Mouse (Mus musculus) stomach, embryonic 16.5 days (tissue): Measurements from ENCODE around the gene Cyth4. TPM values are rescaled to one million over a fixed set of nuclear protein-coding genes. Genes with fewer than 3 reads are reported as not detected.

Experiments used
- ATAC-seq: fragments of 200-750 bp; cut with Nextera tagmentation; 2 replicates; pipeline ENCODE4 v1.8.0; 2017; ENCODE audit warnings: moderate number of reproducible peaks, moderate TSS enrichment; ENCODE audit not compliant: insufficient read depth, low FRiP score
- H3K27ac ChIP-seq: fragments of 300-500 bp; sonication (generic); 2 replicates; pipeline ENCODE4 v1.5.1; 2014; ENCODE audit warnings: low read length
- H3K27me3 ChIP-seq: fragments of 300-500 bp; sonication (generic); 2 replicates; pipeline ENCODE4 v1.6.1; 2014; ENCODE audit warnings: low read length, control low read depth, mixed read lengths; ENCODE audit not compliant: control insufficient read depth, insufficient read depth
- H3K36me3 ChIP-seq: fragments of 300-500 bp; sonication (generic); 2 replicates; pipeline ENCODE4 v1.6.1; 2014; ENCODE audit warnings: low read length; ENCODE audit not compliant: control insufficient read depth, insufficient read depth
- H3K4me1 ChIP-seq: fragments of 300-500 bp; sonication (generic); 2 replicates; pipeline ENCODE4 v1.6.1; 2014; ENCODE audit warnings: low read length, control low read depth, mixed read lengths; ENCODE audit not compliant: control insufficient read depth, insufficient read depth
- H3K4me2 ChIP-seq: fragments of 300-500 bp; sonication (generic); 2 replicates; pipeline ENCODE4 v1.6.1; 2014; ENCODE audit warnings: low read depth, low read length, mixed read lengths
- H3K4me3 ChIP-seq: fragments of 300-500 bp; sonication (generic); replicated peaks from 2 replicates; pipeline ENCODE4 v1.5.1; 2014; ENCODE audit warnings: mild to moderate bottlenecking, low read length
- H3K9ac ChIP-seq: fragments of 300-500 bp; sonication (generic); 2 replicates; pipeline ENCODE4 v1.6.1; 2014; ENCODE audit warnings: low read length
- H3K9me3 ChIP-seq: fragments of 300-500 bp; sonication (generic); replicated peaks from 2 replicates; pipeline ENCODE4 v1.6.1; 2016; ENCODE audit warnings: low read length, control low read depth; ENCODE audit not compliant: control insufficient read depth
- WGBS: fragments of 180-500 bp; shearing (Covaris S2); extraction: QIAGEN DNeasy Blood & Tissue Kit; methylation state at CpG from one replicate; pipeline ENCODE4 v1.1.7; 2014; 5-methylcytosine and 5-hydroxymethylcytosine counted together
- polyA plus RNA-seq: library from polyadenylated mRNA; unstranded; fragments of >200 nt; fragmentation: Nextera tagmentation; extraction: Ambion mirVana; gene quantifications from 2 replicates; pipeline ENCODE4 v1.2.1, GENCODE M21; 2015

Gene Cyth4
- polyA plus RNA-seq = 10.0 and 12.9 TPM in 2 replicates

DNA sequence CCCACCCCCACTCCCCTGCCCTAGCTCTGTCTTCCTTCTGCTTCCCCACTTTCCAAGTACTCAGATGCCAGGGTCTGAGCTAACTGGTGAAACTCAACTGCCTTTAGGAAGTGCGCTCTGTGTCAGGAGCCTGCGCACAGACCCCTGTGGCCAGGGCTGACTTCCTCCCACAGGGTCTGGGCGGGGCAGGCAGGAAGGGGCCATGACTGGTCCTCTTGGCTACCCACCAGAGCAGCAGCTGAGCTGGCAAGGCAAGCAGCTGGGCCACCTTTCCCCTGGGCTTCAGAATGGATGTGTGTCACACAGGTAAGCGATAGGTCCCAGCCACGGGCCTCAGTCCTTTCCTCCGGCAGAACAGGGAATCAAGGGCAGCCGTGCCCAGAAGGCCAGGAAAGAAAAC lies at the start of gene Cyth4:
Gene Cyth4 (plus strand): TSS at position 134 of the 400 bp plus-strand sequence.
- Histone ChIP-seq H3K27me3 (no peaks in the 10 kb centered on the region), H3K4me3 (peak within 1 kb of the TSS; percentile 10), H3K9me3 (no peaks in the 10 kb centered on the region), H3K4me2 (0 out of 2 replicates have a peak within 1 kb of the TSS, but pooled peaks have one; percentile 0), H3K27ac (peak within 1 kb of the TSS; percentile 7; the same call in 1 of the 2 replicates), H3K9ac (no peak within 1 kb of the TSS), H3K36me3 (no peaks in the 10 kb centered on the region), H3K4me1 (no peaks in the 10 kb centered on the region)
- ATAC-seq = no peak; the same call in 1 of the 2 replicates
- 81% methylated on average over 7 of the region's 7 CpGs for WGBS

DNA sequence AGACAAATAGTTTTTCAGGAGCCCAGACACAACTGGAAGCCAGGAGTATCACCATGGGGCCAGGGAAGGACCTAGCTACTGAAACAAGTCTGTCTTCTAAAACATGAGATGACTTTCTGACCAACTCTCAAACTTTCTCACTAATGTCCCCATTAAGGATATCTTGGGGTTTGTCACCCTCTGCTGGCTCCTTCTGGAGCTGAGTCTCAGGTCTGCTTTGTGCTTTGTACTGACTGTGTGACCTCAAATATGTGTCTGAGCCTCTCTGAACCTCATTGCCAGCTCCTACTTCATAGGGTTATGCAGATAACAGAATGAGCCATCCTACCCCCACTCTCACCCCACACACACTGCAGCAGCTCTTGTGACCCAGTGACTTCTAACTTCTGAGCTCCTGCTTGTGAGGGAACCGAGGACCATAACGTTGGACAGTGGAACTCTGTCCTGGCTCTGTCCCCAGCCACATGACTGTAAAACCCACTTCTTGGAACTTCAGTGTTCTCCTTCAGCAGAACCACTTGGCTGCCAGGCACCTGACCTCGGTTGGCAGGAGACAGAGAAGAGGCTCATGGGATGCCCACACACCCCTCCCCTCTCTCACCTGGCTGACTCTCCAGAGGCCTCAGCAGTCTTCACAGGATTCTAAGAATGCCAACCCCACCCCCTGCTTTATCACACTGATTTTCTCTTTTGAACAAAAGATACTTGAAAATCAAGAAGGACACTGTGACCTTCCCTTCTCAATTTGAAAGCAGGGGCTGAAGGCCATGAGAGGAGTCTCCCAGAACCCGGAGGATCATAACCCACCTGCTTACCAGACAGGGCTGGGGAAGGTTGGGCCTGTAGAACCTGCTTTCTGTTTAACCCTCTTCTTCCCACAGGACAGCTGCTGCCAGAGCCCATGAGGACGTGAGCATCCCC lies 49.2 kb upstream of the Cyth4 start:
- Histone ChIP-seq H3K4me3 (no peak overlapping the region), H3K4me1 (0 out of 2 replicates have a peak, but pooled peaks cover 4% of the 10 kb centered on the region), H3K9me3 (no peaks in the 10 kb centered on the region), H3K27me3 (peaks cover 6% of the 10 kb centered on the region; the same call in 1 of the 2 replicates), H3K9ac (no peak overlapping the region), H3K27ac (no peak overlapping the region), H3K4me2 (no peak overlapping the region), H3K36me3 (no peaks in the 10 kb centered on the region)
- WGBS = 40% methylated on average over 5 of the region's 5 CpGs
- ATAC-seq = 0 out of 2 replicates have a peak, but pooled peaks have one; percentile 21

DNA sequence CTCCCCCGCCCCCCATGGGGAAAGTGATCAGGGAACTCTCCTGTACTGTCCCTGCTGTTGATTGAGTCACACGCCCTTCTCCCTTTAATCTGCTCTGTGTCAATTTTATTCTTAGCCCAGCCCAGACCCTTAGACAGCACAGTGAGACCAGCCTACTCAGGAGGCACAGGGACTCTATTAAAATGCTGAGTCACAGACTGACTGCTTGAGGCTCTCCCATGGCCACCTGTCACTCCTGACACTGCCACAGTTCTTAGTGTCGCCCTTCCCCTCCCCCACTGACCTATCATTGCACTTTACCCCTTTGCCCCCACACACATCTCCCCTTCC lies 48.5 kb upstream of the Cyth4 start:
- ATAC-seq = peak; percentile 42; the same call in 1 of the 2 replicates
- Histone ChIP-seq H3K4me2 (no peak overlapping the region), H3K27ac (no peak overlapping the region), H3K9me3 (0 out of 2 replicates have a peak, but pooled peaks cover 3% of the 10 kb centered on the region), H3K4me1 (0 out of 2 replicates have a peak, but pooled peaks cover 4% of the 10 kb centered on the region), H3K4me3 (no peak overlapping the region), H3K9ac (no peak overlapping the region), H3K27me3 (peaks cover 6% of the 10 kb centered on the region; the same call in 1 of the 2 replicates), H3K36me3 (no peaks in the 10 kb centered on the region)
- WGBS = 26% methylated on average over 3 of the region's 3 CpGs

DNA sequence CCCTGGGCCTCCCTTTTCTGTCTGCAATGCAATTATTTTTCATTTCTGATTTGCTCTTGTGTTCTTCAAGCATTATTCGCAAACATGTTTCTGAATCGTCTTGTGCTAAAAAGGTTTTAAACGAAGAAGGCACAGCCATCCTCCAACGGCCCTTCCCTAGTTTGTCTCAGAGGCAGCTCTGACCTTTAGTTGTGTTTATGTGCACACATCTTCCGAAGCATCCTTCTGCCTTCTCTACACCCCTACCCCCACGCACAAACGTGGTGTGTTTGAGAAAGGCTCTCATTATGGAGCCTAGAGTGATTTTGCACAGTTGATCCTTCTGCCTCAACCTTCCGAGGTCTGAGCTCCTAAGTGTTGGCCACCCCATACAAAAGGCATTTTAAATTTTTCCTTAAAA lies 48.1 kb upstream of the Cyth4 start:
- 53% methylated on average over 8 of the region's 8 CpGs for WGBS
- H3K4me3 ChIP-seq = no peak overlapping the region
- no peak overlapping the region for H3K27ac ChIP-seq
- H3K4me1 ChIP-seq = 0 out of 2 replicates have a peak, but pooled peaks cover 4% of the 10 kb centered on the region
- no peak overlapping the region for H3K9ac ChIP-seq
- no peak overlapping the region for H3K4me2 ChIP-seq
- no peak for ATAC-seq
- H3K9me3 ChIP-seq = 0 out of 2 replicates have a peak, but pooled peaks cover 4% of the 10 kb centered on the region
- no peaks in the 10 kb centered on the region for H3K36me3 ChIP-seq
- peaks cover 4% of the 10 kb centered on the region; the same call in 1 of the 2 replicates for H3K27me3 ChIP-seq

DNA sequence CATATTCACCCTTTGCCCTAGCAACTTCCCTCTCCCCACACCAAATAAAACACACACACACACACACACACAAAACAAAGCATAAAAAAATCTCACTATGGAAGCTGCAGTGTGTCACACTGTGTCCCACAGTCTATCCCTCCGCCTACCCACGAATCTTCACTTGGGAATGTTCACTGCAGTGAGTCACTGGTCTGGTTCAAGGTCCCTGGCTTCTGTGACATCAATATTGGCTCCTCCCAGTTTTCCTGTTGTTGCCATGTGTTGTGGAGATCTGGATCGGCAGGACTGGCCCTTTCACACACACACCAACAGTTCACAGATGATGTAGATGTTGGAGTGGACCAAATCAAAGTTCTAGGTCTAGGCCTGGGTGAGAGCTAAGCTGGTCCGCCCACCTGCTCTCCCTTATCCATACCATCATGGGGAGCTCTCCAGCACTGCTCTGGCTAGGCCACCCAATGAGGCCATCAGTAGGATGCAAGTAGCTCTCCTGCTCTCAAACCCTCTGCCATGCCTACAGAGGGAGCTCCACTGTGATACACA lies 47.6 kb upstream of the Cyth4 start:
- 63% methylated on average over 4 of the region's 4 CpGs for WGBS
- H3K27me3 ChIP-seq = no peaks in the 10 kb centered on the region
- H3K9me3 ChIP-seq = 0 out of 2 replicates have a peak, but pooled peaks cover 4% of the 10 kb centered on the region
- no peak overlapping the region for H3K4me3 ChIP-seq
- no peak for ATAC-seq
- 0 out of 2 replicates have a peak, but pooled peaks cover 4% of the 10 kb centered on the region for H3K4me1 ChIP-seq
- no peak overlapping the region for H3K9ac ChIP-seq
- H3K4me2 ChIP-seq = no peak overlapping the region
- H3K36me3 ChIP-seq = no peaks in the 10 kb centered on the region
- no peak overlapping the region for H3K27ac ChIP-seq

DNA sequence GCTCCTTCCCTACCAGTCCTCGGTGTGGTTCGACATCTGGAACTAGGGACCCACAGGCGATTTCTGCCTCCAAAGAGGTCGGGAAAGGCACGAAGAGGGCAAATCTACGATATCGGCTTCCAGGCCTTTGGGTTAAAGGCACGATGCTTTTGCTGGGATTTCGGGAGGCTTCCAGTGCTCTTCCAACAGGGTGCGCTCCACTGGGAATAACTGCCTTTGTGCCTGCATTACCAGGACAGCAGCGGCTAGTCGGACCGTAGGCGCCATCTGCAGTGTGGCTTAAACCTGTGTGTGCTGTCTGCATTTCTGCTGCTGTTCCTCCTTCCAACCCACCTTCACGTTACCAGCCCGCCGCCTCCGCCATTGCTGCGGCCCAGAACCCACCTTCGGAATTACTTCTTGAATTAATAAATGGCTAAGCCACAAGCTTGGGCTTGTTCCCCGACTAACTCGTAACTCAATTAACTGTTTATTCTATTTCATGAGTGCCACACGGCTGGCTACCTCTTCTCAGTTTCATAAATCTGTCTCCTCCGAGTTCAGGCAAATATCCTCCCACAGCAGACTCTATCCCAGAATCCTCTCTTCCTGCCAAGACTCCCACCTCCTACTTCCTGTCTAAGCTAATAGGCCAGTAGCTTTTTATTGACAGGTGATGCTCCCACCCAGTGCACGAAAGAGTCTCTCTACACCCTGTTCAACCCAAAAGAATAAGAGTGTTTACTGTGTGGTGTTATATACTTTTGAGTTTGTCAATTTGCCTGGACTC lies 42.1 kb upstream of the Cyth4 start:
- ATAC-seq = no peak
- H3K9me3 ChIP-seq = 0 out of 2 replicates have a peak, but pooled peaks cover 4% of the 10 kb centered on the region
- H3K4me2 ChIP-seq = peak overlapping the region; percentile 8
- no peaks in the 10 kb centered on the region for H3K4me1 ChIP-seq
- WGBS = 55% methylated on average over 25 of the region's 25 CpGs
- H3K9ac ChIP-seq = peak overlapping the region; percentile 5; the same call in 1 of the 2 replicates
- no peaks in the 10 kb centered on the region for H3K27me3 ChIP-seq
- H3K36me3 ChIP-seq = no peaks in the 10 kb centered on the region
- no peak overlapping the region for H3K27ac ChIP-seq
- H3K4me3 ChIP-seq = peak overlapping the region; percentile 22; the same call in 1 of the 2 replicates

DNA sequence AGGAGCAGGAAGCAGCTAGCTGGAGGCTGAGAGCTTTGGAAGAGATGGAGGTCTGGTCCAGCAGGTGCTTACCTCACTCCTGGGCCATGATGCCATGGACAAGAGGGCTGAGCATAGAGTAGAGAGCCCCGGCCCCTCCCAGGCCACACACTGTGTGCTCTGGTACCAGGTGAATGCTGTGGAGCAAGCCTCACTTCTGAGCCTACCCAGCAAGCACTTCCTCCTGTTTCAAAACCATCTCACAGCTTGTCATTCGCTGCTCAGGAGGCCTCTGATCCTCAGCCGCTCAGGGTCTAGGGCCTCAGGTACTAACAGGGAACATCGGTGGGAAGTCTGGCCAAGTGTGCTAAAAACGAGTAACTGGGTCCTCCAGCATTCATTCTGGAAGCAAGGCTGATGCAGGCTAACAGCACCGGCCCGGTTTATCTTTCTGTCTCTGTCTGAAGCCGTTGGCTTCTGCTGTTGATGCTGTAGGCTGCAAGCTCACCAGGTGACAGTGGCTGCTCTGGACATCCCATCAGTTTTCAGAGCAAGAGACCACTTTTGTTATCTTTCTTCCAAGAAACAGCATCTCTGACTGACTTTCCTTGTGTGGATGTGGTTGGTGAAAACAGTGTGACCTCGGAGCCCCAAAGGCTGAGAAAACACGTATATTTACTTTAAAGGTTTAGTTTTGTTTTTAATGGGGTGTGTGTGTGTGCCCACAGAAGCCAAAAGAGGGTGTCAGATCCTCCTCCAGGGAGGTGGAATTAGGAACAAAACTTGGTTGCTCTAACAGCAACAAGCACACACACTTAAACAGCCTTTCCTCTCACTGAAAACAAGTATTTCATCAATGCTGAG lies 38.9 kb upstream of the Cyth4 start:
- Histone ChIP-seq H3K27me3 (no peaks in the 10 kb centered on the region), H3K4me1 (no peaks in the 10 kb centered on the region), H3K4me2 (no peak overlapping the region), H3K9ac (no peak overlapping the region), H3K9me3 (0 out of 2 replicates have a peak, but pooled peaks cover 4% of the 10 kb centered on the region), H3K27ac (no peak overlapping the region), H3K36me3 (no peaks in the 10 kb centered on the region), H3K4me3 (no peak overlapping the region)
- no peak for ATAC-seq
- 54% methylated on average over 10 of the region's 10 CpGs for WGBS
